Mouse (Mus musculus) megakaryocyte, adult 5-6 weeks (primary cell): ENCODE data around the gene Zdhhc9. TPM values are rescaled to one million over a fixed set of nuclear protein-coding genes. Genes with fewer than 3 reads are reported as not detected.

Experiments used
- ATAC-seq: 2 replicates; pipeline ENCODE4 v1.8.0; 2016; ENCODE audit warnings: mild to moderate bottlenecking, inconsistent platforms; ENCODE audit not compliant: poor library complexity, severe bottlenecking
- total RNA-seq, 2 experiments: library from RNA; stranded (forward) in 1 of 2; stranded (reverse) in 1 of 2; fragments of 153-499, 151-499 nt in 1 of 2; fragments of 221-1000, 200-1000 nt in 1 of 2; gene quantifications; 2 replicates each; pipeline versions ENCODE4 v1.2.3 to v1.2.4; 2015 to 2017

Gene Zdhhc9
- total RNA-seq, 2 experiments from 2014 or later = 16.4 to 66.9 TPM

GRCm38 (mm10) chrX:48127502-48128218, 81.0 kb downstream of the Zdhhc9 start:
- ATAC-seq = peak; percentile 93

GRCm38 (mm10) chrX:48126903-48127476, 81.7 kb downstream of the Zdhhc9 start:
- no peak for ATAC-seq

- peak; percentile 65 for ATAC-seq
These were observed 84.3 kb downstream of the Zdhhc9 start for GRCm38 (mm10) chrX:48124132-48125071.

Other genes starting within 250 kb of the Zdhhc9 start
- 0.23 TPM in 1 of 2 replicates, not detected in the other for gene Apln, start 174.0 kb downstream of the Zdhhc9 start, total RNA-seq (2015)
- 0.11 TPM in 1 of 2 replicates, not detected in the other for gene Apln, start 174.0 kb downstream of the Zdhhc9 start, total RNA-seq (2017)
- not detected in 2 replicates for gene Xpnpep2, start 100.2 kb downstream of the Zdhhc9 start, total RNA-seq (2015)
- not detected in 2 replicates for gene Xpnpep2, start 100.2 kb downstream of the Zdhhc9 start, total RNA-seq (2017)
- gene Sash3, start 62.4 kb downstream of the Zdhhc9 start, total RNA-seq (2015) = 96.3 and 105 TPM in 2 replicates
- 146 and 154 TPM in 2 replicates for gene Sash3, start 62.4 kb downstream of the Zdhhc9 start, total RNA-seq (2017)
- 24.4 and 28.7 TPM in 2 replicates for gene Utp14a, start 48.0 kb upstream of the Zdhhc9 start, total RNA-seq (2015)
- gene Utp14a, start 48.0 kb upstream of the Zdhhc9 start, total RNA-seq (2017) = 51.5 and 56.4 TPM in 2 replicates
- gene Bcorl1, start 132.5 kb upstream of the Zdhhc9 start, total RNA-seq (2015) = 4.6 and 5.5 TPM in 2 replicates
- 3.3 and 4.0 TPM in 2 replicates for gene Bcorl1, start 132.5 kb upstream of the Zdhhc9 start, total RNA-seq (2017)